ENCODE assay signal across 8 mouse cellular contexts in genomic region chr6:90604130-90604529, GRCm38 (mm10). TPM values are rescaled to one million over a fixed set of nuclear protein-coding genes. Genes with fewer than 3 reads are reported as not detected.
DNase-seq lines count a peak whose midpoint lies in the region; ATAC-seq and TF ChIP-seq lines count a peak whose summit lies in the region.

No protein-coding gene starts in this region.

- no peaks in the 10 kb centered on the region for H3K9me3 ChIP-seq in MEL (replicated peaks; ENCODE audit: insufficient read depth, low read length)
- no peaks in the 10 kb centered on the region for H3K9me3 ChIP-seq in hindbrain, embryonic 12.5 days (replicated peaks)
- H3K9me3 ChIP-seq in midbrain, embryonic 12.5 days: no peaks in the 10 kb centered on the region

- no peak for TF ChIP-seq EP300 in heart, adult 2 months (IDR thresholded peaks at IDR 0.05; ENCODE audit: insufficient read depth, low read depth, low read length)
- no peak for TF ChIP-seq EP300 in MEL (IDR thresholded peaks at IDR 0.05; ENCODE audit: low read depth in 1 of 2, low read length in 2 of 2)

- no peak for TF ChIP-seq RAD21 in MEL (IDR thresholded peaks at IDR 0.05; ENCODE audit: low read depth, low read length)

- intact Hi-C loops in heart, adult 2 months (cut with DNase I): no loop called here

- H3K4me1 ChIP-seq in heart, adult 2 months (ENCODE audit: control insufficient read depth, insufficient read depth, low read length): peaks cover 8% of the 10 kb centered on the region
- H3K4me1 ChIP-seq in MEL (ENCODE audit: control insufficient read depth in 1 of 2, insufficient read depth in 2 of 2, low read length in 2 of 2): peaks cover 6 to 21% of the 10 kb centered on the region in 2 experiments
- peaks cover 6% of the 10 kb centered on the region for H3K4me1 ChIP-seq in hindbrain, embryonic 12.5 days
- 0 out of 2 replicates have a peak, but pooled peaks cover 5% of the 10 kb centered on the region for H3K4me1 ChIP-seq in midbrain, embryonic 12.5 days

- H3K9ac ChIP-seq in heart, adult 2 months (ENCODE audit: low read depth, low read length): no peak overlapping the region
- 0 out of 2 replicates have a peak overlapping the region, but pooled peaks have one; percentile 18 for H3K9ac ChIP-seq in MEL (ENCODE audit: control insufficient read depth, low read depth, low read length, poor library complexity, severe bottlenecking)
- H3K9ac ChIP-seq in hindbrain, embryonic 12.5 days: peak overlapping the region; percentile 77; the same call in 1 of the 2 replicates
- H3K9ac ChIP-seq in midbrain, embryonic 12.5 days (replicated peaks): no peak overlapping the region

- 65% methylated on average over 3 of the region's 3 CpGs for WGBS in heart, adult 2 months
- WGBS in hindbrain, embryonic 12.5 days: 60% methylated on average over 3 of the region's 3 CpGs
- 64% methylated on average over 3 of the region's 3 CpGs for WGBS in midbrain, embryonic 12.5 days

- no peak for TF ChIP-seq CTCF in heart, adult 2 months (IDR thresholded peaks at IDR 0.05)
- TF ChIP-seq CTCF in MEL (IDR thresholded peaks at IDR 0.05 in 2 of 3, conservative IDR thresholded peaks at IDR 0.05 in 1 of 3; ENCODE audit: control insufficient read depth in 1 of 3, insufficient read depth in 1 of 3, low read depth in 2 of 3, low read length in 3 of 3, poor library complexity in 1 of 3, severe bottlenecking in 1 of 3): no peak

- H3K27ac ChIP-seq in heart, adult 2 months: no peak overlapping the region; the same call in 1 of the 2 replicates
- no peak overlapping the region for H3K27ac ChIP-seq in MEL (ENCODE audit: control insufficient read depth, low read depth, low read length)
- no peak overlapping the region for H3K27ac ChIP-seq in hindbrain, embryonic 12.5 days
- H3K27ac ChIP-seq in midbrain, embryonic 12.5 days (replicated peaks): no peak overlapping the region

- peak; percentile 18; the same call in 1 of the 2 replicates for ATAC-seq in hindbrain, embryonic 12.5 days (ENCODE audit: low FRiP score)
- ATAC-seq in midbrain, embryonic 12.5 days (ENCODE audit: low FRiP score, low read depth): no peak; the same call in 1 of the 2 replicates
- no peak for ATAC-seq in erythroid progenitor cell, adult 5-6 weeks (replicated peaks; ENCODE audit: low FRiP score, poor library complexity, severe bottlenecking)

- H3K36me3 ChIP-seq in heart, adult 2 months (ENCODE audit: control insufficient read depth, insufficient read depth, low read length): no peaks in the 10 kb centered on the region
- peaks cover 0 to 9% of the 10 kb centered on the region in 2 experiments; a peak in 2 of 4 replicates for H3K36me3 ChIP-seq in MEL (ENCODE audit: control insufficient read depth in 1 of 2, insufficient read depth in 2 of 2, low read length in 2 of 2)
- H3K36me3 ChIP-seq in hindbrain, embryonic 12.5 days: no peaks in the 10 kb centered on the region
- H3K36me3 ChIP-seq in midbrain, embryonic 12.5 days: no peaks in the 10 kb centered on the region

- H3K27me3 ChIP-seq in heart, adult 2 months (ENCODE audit: control insufficient read depth, insufficient read depth, low read length): no peaks in the 10 kb centered on the region
- no peaks in the 10 kb centered on the region for H3K27me3 ChIP-seq in MEL (ENCODE audit: control insufficient read depth in 1 of 2, insufficient read depth in 2 of 2, low read length in 2 of 2)
- H3K27me3 ChIP-seq in hindbrain, embryonic 12.5 days: peaks cover 5% of the 10 kb centered on the region; the same call in 1 of the 2 replicates
- H3K27me3 ChIP-seq in midbrain, embryonic 12.5 days: peaks cover 7% of the 10 kb centered on the region

- no peak for DNase-seq in heart, adult 2 months
- DNase-seq in heart, adult 18-20 months: no peak
- DNase-seq in MEL (ENCODE audit: low read depth, low spot score): no peak
- no peak for DNase-seq in right cerebral cortex, adult 18-20 months
- no peak for DNase-seq in layer of hippocampus, postnatal 14 days (ENCODE audit: low spot score in 2 of 2)

- TF ChIP-seq POLR2A in heart, adult 2 months (IDR thresholded peaks at IDR 0.05; ENCODE audit: insufficient read depth, low read depth, low read length): no peak
- TF ChIP-seq POLR2A in MEL (IDR thresholded peaks at IDR 0.05; ENCODE audit: control insufficient read depth in 1 of 2, insufficient read depth in 1 of 2, low read depth in 1 of 2, low read length in 2 of 2, poor library complexity in 1 of 2): no peak

- H3K4me2 ChIP-seq in hindbrain, embryonic 12.5 days (replicated peaks): peak overlapping the region; percentile 88
- H3K4me2 ChIP-seq in midbrain, embryonic 12.5 days (replicated peaks): peak overlapping the region; percentile 87

- H3K79me2 ChIP-seq in heart, adult 2 months (replicated peaks; ENCODE audit: control insufficient read depth, insufficient read depth, low read length): no peaks in the 10 kb centered on the region
- H3K79me2 ChIP-seq in MEL (ENCODE audit: control insufficient read depth, insufficient read depth, low read length, poor library complexity): no peaks in the 10 kb centered on the region; the same call in 1 of the 2 replicates

- H3K4me3 ChIP-seq in heart, adult 2 months: peak overlapping the region; percentile 85
- H3K4me3 ChIP-seq in MEL (ENCODE audit: control insufficient read depth in 1 of 2, insufficient read depth in 1 of 2, low read depth in 2 of 2, low read length in 2 of 2): peak overlapping the region; percentile 28 to 41
- H3K4me3 ChIP-seq in hindbrain, embryonic 12.5 days: peak overlapping the region; percentile 60
- H3K4me3 ChIP-seq in midbrain, embryonic 12.5 days: peak overlapping the region; percentile 58

TF ChIP-seq in MEL, 35 proteins besides CTCF, POLR2A, EP300 and RAD21:
- TF ChIP-seq GATA1 (IDR thresholded peaks at IDR 0.05; ENCODE audit: low read depth, low read length): 0 out of 2 replicates have a peak, but pooled peaks have one; percentile 5
- TF ChIP-seq MAFK (IDR thresholded peaks at IDR 0.05; ENCODE audit: borderline replicate concordance, low read depth, low read length): no peak
TF ChIP-seq in MEL: peak in this region for 1.

RNA-seq across cellular contexts. Expression of gene Slc41a3, which starts 0.4 kb away (rescaled TPM):
- 100 to 1,000 TPM in 1 of 2 experiments, 10 to 100 TPM in 1; 91.9 to 139 TPM for total RNA-seq in heart, adult 2 months (2021)
- polyA plus RNA-seq in heart, adult 2 months (2012; rRNA removed): 100 and 128 TPM in 2 replicates
- 100 to 1,000 TPM; 127 to 149 TPM for total RNA-seq in heart, adult 18-20 months (2021)
- total RNA-seq in MEL (2012; rRNA removed): 54.7 and 65.8 TPM in 2 replicates
- polyA plus RNA-seq in MEL (2012; ENCODE audit: insufficient read depth in 1 of 2, insufficient read length in 2 of 2, low read depth in 1 of 2, low replicate concordance in 2 of 2, missing spikeins in 1 of 2): 10 to 100 TPM in 1 of 2 experiments, not detected in 1; 70.4 TPM
- polyA plus RNA-seq in hindbrain, embryonic 12.5 days (2016; fragmentation: Nextera tagmentation; extraction: Ambion mirVana): 3.6 TPM in 2 replicates
- polyA plus RNA-seq in midbrain, embryonic 12.5 days (2016; fragmentation: Nextera tagmentation; extraction: Ambion mirVana): 2.5 and 3.1 TPM in 2 replicates
- total RNA-seq in layer of hippocampus, postnatal 14 days (2021): 1 to 10 TPM; 5.9 to 9.1 TPM
- 3.2 and 3.4 TPM in 2 replicates for total RNA-seq in erythroid progenitor cell, adult 5-6 weeks (2015; ENCODE audit: low replicate concordance)
- total RNA-seq in erythroid progenitor cell, adult 5-6 weeks (2017; ENCODE audit: low replicate concordance): 1.0 and 5.3 TPM in 2 replicates

Comparison
In these comparisons a context has a peak if more than half of its experiments do, and no peak if none do; other contexts are left out.
1. H3K4me3 ChIP-seq: peak in every context shown above with its lines; median percentile 85 in heart, adult 2 months; 60 in hindbrain, embryonic 12.5 days; 58 in midbrain, embryonic 12.5 days; 34 in MEL.
2. H3K9ac ChIP-seq: peak in MEL (single experiment) and hindbrain, embryonic 12.5 days (single experiment); none in heart, adult 2 months (single experiment) and midbrain, embryonic 12.5 days (single experiment).